Mouse (Mus musculus) midbrain, embryonic 15.5 days (tissue): ENCODE results near the gene Cdh13. TPM values are rescaled to one million over a fixed set of nuclear protein-coding genes. Genes with fewer than 3 reads are reported as not detected.

Experiments
- ATAC-seq: fragments of 200-750 bp; cut with Nextera tagmentation; replicated peaks from 2 replicates; pipeline ENCODE4 v1.8.0; 2017; ENCODE audit warnings: moderate TSS enrichment
- H3K27ac ChIP-seq: fragments of 300-500 bp; sonication (generic); 2 replicates; pipeline ENCODE4 v1.5.1; 2015; ENCODE audit warnings: mild to moderate bottlenecking, inconsistent platforms
- H3K27me3 ChIP-seq: fragments of 300-500 bp; sonication (generic); replicated peaks from 2 replicates; pipeline ENCODE4 v1.6.1; 2015; ENCODE audit warnings: inconsistent platforms
- H3K36me3 ChIP-seq: fragments of 300-500 bp; sonication (generic); replicated peaks from 2 replicates; pipeline ENCODE4 v1.6.1; 2015; ENCODE audit warnings: inconsistent platforms
- H3K4me1 ChIP-seq: fragments of 300-500 bp; sonication (generic); 2 replicates; pipeline ENCODE4 v1.6.1; 2015; ENCODE audit warnings: inconsistent platforms
- H3K4me2 ChIP-seq: fragments of 300-500 bp; sonication (generic); 2 replicates; pipeline ENCODE4 v1.6.1; 2015; ENCODE audit warnings: inconsistent platforms, mild to moderate bottlenecking, moderate library complexity
- H3K4me3 ChIP-seq: fragments of 300-500 bp; sonication (generic); 2 replicates; pipeline ENCODE4 v1.5.1; 2015; ENCODE audit warnings: mild to moderate bottlenecking, inconsistent platforms
- H3K9ac ChIP-seq: fragments of 300-500 bp; sonication (generic); 2 replicates; pipeline ENCODE4 v1.6.1; 2015; ENCODE audit warnings: mild to moderate bottlenecking, inconsistent platforms
- H3K9me3 ChIP-seq: fragments of 300-500 bp; sonication (generic); 2 replicates; pipeline ENCODE4 v1.6.1; 2016; ENCODE audit warnings: inconsistent platforms
- WGBS: fragments of 180-500 bp; shearing (Covaris S2); methylation state at CpG from one replicate; pipeline ENCODE4 v1.1.7; 2015; ENCODE audit warnings: mixed read lengths; 5-methylcytosine and 5-hydroxymethylcytosine counted together
- polyA plus RNA-seq: library from polyadenylated mRNA; unstranded; fragments of >200 nt; fragmentation: Nextera tagmentation; extraction: Ambion mirVana; gene quantifications from 2 replicates; pipeline ENCODE4 v1.2.1, GENCODE M21; 2015

Cdh13 gene
- 110 TPM in 2 replicates for polyA plus RNA-seq

- no peaks in the 10 kb centered on the region for H3K36me3 ChIP-seq
- peak within 1 kb of the TSS; percentile 83 for H3K27ac ChIP-seq
- no peaks in the 10 kb centered on the region for H3K27me3 ChIP-seq
- H3K9me3 ChIP-seq = no peaks in the 10 kb centered on the region
- peak within 1 kb of the TSS; percentile 90 for H3K4me2 ChIP-seq
- 0% methylated on average over 33 of the region's 33 CpGs for WGBS
- ATAC-seq = peak; percentile 72
- H3K4me1 ChIP-seq = peaks cover 36% of the 10 kb centered on the region
- H3K4me3 ChIP-seq = peak within 1 kb of the TSS; percentile 52
- H3K9ac ChIP-seq = peak within 1 kb of the TSS; percentile 70
These were observed at the start of gene Cdh13 for GRCm38 (mm10) chr8:118283600-118284111. Gene Cdh13, plus strand, starts transcription at chr8:118283733.

GRCm38 (mm10) chr8:118235626-118236025 lies 47.9 kb upstream of the Cdh13 start:
- H3K36me3 ChIP-seq = no peaks in the 10 kb centered on the region
- no peak overlapping the region for H3K4me3 ChIP-seq
- no peak for ATAC-seq
- no peaks in the 10 kb centered on the region for H3K4me1 ChIP-seq
- H3K27ac ChIP-seq = no peak overlapping the region
- H3K27me3 ChIP-seq = 0 out of 2 replicates have a peak, but pooled peaks cover 3% of the 10 kb centered on the region
- H3K9me3 ChIP-seq = no peaks in the 10 kb centered on the region
- WGBS = 93% methylated on average over 7 of the region's 7 CpGs
- no peak overlapping the region for H3K9ac ChIP-seq
- no peak overlapping the region for H3K4me2 ChIP-seq

- H3K9ac ChIP-seq = no peak overlapping the region
- no peaks in the 10 kb centered on the region for H3K36me3 ChIP-seq
- WGBS = 74% methylated on average over 11 of the region's 11 CpGs
- 0 out of 2 replicates have a peak, but pooled peaks cover 3% of the 10 kb centered on the region for H3K27me3 ChIP-seq
- H3K4me2 ChIP-seq = no peak overlapping the region
- H3K9me3 ChIP-seq = no peaks in the 10 kb centered on the region
- no peak overlapping the region for H3K27ac ChIP-seq
- H3K4me3 ChIP-seq = no peak overlapping the region
- no peak for ATAC-seq
- no peaks in the 10 kb centered on the region for H3K4me1 ChIP-seq
These were observed 46.3 kb upstream of the Cdh13 start for GRCm38 (mm10) chr8:118237150-118237620.

- Histone ChIP-seq H3K27me3 (0 out of 2 replicates have a peak, but pooled peaks cover 3% of the 10 kb centered on the region), H3K9me3 (no peaks in the 10 kb centered on the region), H3K4me3 (no peak overlapping the region), H3K4me1 (no peaks in the 10 kb centered on the region), H3K4me2 (no peak overlapping the region), H3K36me3 (no peaks in the 10 kb centered on the region), H3K9ac (no peak overlapping the region), H3K27ac (no peak overlapping the region)
- ATAC-seq = no peak
- WGBS = 90% methylated on average over 5 of the region's 5 CpGs
These were observed 45.4 kb upstream of the Cdh13 start for GRCm38 (mm10) chr8:118238156-118238555.

- Histone ChIP-seq H3K4me3 (no peak overlapping the region), H3K4me1 (no peaks in the 10 kb centered on the region), H3K9ac (no peak overlapping the region), H3K27me3 (no peaks in the 10 kb centered on the region), H3K9me3 (no peaks in the 10 kb centered on the region), H3K36me3 (no peaks in the 10 kb centered on the region), H3K4me2 (no peak overlapping the region), H3K27ac (no peak overlapping the region)
- 47% methylated on average over 1 of the region's 1 CpGs for WGBS
- no peak for ATAC-seq
These were observed 44.3 kb upstream of the Cdh13 start for GRCm38 (mm10) chr8:118239186-118239585.

- WGBS = 87% methylated on average over 5 of the region's 5 CpGs
- Histone ChIP-seq H3K4me2 (no peak overlapping the region), H3K4me1 (no peaks in the 10 kb centered on the region), H3K4me3 (no peak overlapping the region), H3K36me3 (no peaks in the 10 kb centered on the region), H3K9me3 (no peaks in the 10 kb centered on the region), H3K27ac (no peak overlapping the region), H3K27me3 (no peaks in the 10 kb centered on the region), H3K9ac (no peak overlapping the region)
- ATAC-seq = no peak
These were observed 34.2 kb upstream of the Cdh13 start for GRCm38 (mm10) chr8:118249319-118249718.

- H3K36me3 ChIP-seq = no peaks in the 10 kb centered on the region
- ATAC-seq = no peak
- no peak overlapping the region for H3K4me3 ChIP-seq
- no peak overlapping the region for H3K4me2 ChIP-seq
- no peaks in the 10 kb centered on the region for H3K4me1 ChIP-seq
- H3K27ac ChIP-seq = no peak overlapping the region
- H3K9me3 ChIP-seq = no peaks in the 10 kb centered on the region
- no peak overlapping the region for H3K9ac ChIP-seq
- H3K27me3 ChIP-seq = no peaks in the 10 kb centered on the region
- 92% methylated on average over 7 of the region's 7 CpGs for WGBS
These were observed 33.6 kb upstream of the Cdh13 start for GRCm38 (mm10) chr8:118249923-118250322.

GRCm38 (mm10) chr8:118263117-118263516 lies 20.4 kb upstream of the Cdh13 start:
- H3K4me3 ChIP-seq = no peak overlapping the region
- WGBS = 58% methylated on average over 4 of the region's 4 CpGs
- ATAC-seq = no peak

GRCm38 (mm10) chr8:118270751-118271402 lies 12.7 kb upstream of the Cdh13 start:
- no peaks in the 10 kb centered on the region for H3K36me3 ChIP-seq
- peaks cover 11% of the 10 kb centered on the region; the same call in 1 of the 2 replicates for H3K4me1 ChIP-seq
- H3K27me3 ChIP-seq = no peaks in the 10 kb centered on the region
- no peak for ATAC-seq
- no peak overlapping the region for H3K4me3 ChIP-seq
- H3K27ac ChIP-seq = no peak overlapping the region
- WGBS = 47% methylated on average over 7 of the region's 7 CpGs
- no peaks in the 10 kb centered on the region for H3K9me3 ChIP-seq
- no peak overlapping the region for H3K9ac ChIP-seq
- no peak overlapping the region for H3K4me2 ChIP-seq

More at GRCm38 (mm10) chr8:118263117-118263516, 20.4 kb upstream of the Cdh13 start:
- Histone ChIP-seq H3K9ac (no peak overlapping the region), H3K27ac (no peak overlapping the region), H3K9me3 (no peaks in the 10 kb centered on the region), H3K4me1 (no peaks in the 10 kb centered on the region), H3K4me2 (no peak overlapping the region), H3K36me3 (no peaks in the 10 kb centered on the region), H3K27me3 (no peaks in the 10 kb centered on the region)

GRCm38 (mm10) chr8:118272493-118272892 lies 11.0 kb upstream of the Cdh13 start:
- Histone ChIP-seq H3K27me3 (no peaks in the 10 kb centered on the region), H3K4me1 (peaks cover 11% of the 10 kb centered on the region; the same call in 1 of the 2 replicates), H3K4me2 (no peak overlapping the region), H3K9ac (no peak overlapping the region), H3K4me3 (no peak overlapping the region), H3K36me3 (no peaks in the 10 kb centered on the region), H3K27ac (no peak overlapping the region), H3K9me3 (no peaks in the 10 kb centered on the region)
- no peak for ATAC-seq
- 89% methylated on average over 1 of the region's 1 CpGs for WGBS

GRCm38 (mm10) chr8:118274243-118274642 lies 9.3 kb upstream of the Cdh13 start:
- no peaks in the 10 kb centered on the region for H3K27me3 ChIP-seq
- no peak overlapping the region for H3K4me2 ChIP-seq
- no peak overlapping the region for H3K9ac ChIP-seq
- no peaks in the 10 kb centered on the region for H3K9me3 ChIP-seq
- no peaks in the 10 kb centered on the region for H3K36me3 ChIP-seq
- no peak for ATAC-seq
- 28% methylated on average over 9 of the region's 9 CpGs for WGBS
- H3K27ac ChIP-seq = no peak overlapping the region
- H3K4me3 ChIP-seq = no peak overlapping the region
- H3K4me1 ChIP-seq = peaks cover 11% of the 10 kb centered on the region; the same call in 1 of the 2 replicates

- Histone ChIP-seq H3K27ac (no peak overlapping the region), H3K36me3 (no peaks in the 10 kb centered on the region), H3K9ac (no peak overlapping the region), H3K4me3 (no peak overlapping the region), H3K27me3 (no peaks in the 10 kb centered on the region), H3K4me2 (no peak overlapping the region), H3K9me3 (no peaks in the 10 kb centered on the region), H3K4me1 (peaks cover 11% of the 10 kb centered on the region; the same call in 1 of the 2 replicates)
- ATAC-seq = no peak
- WGBS = 9% methylated on average over 4 of the region's 4 CpGs
These were observed 8.8 kb upstream of the Cdh13 start for GRCm38 (mm10) chr8:118274688-118275087.
